Mouse (Mus musculus): ENCODE results near the gene Gopc. TPM values are rescaled to one million over a fixed set of nuclear protein-coding genes. Genes with fewer than 3 reads are reported as not detected.

Gopc gene
- polyA plus RNA-seq, 1 experiment from 2014 or later, result 19.1 TPM

GRCm38 (mm10) chr10:52418931-52419330 lies 37.0 kb upstream of the Gopc start:
- Histone ChIP-seq H3K9me3 (ENCODE audit: control insufficient read depth, low read depth, low read length) (no peaks in the 10 kb centered on the region), H3K27ac (ENCODE audit: low read length) (no peak overlapping the region), H3K4me2 (replicated peaks; ENCODE audit: low read depth, low read length) (peak overlapping the region; percentile 58), H3K4me1 (ENCODE audit: control insufficient read depth, insufficient read depth, low read length) (peaks cover 13% of the 10 kb centered on the region), H3K27me3 (ENCODE audit: control insufficient read depth, insufficient read depth, low read length) (no peaks in the 10 kb centered on the region), H3K36me3 (ENCODE audit: control insufficient read depth, insufficient read depth, low read length) (peaks cover 4% of the 10 kb centered on the region; the same call in 1 of the 2 replicates), H3K4me3 (ENCODE audit: low read depth, low read length) (peak overlapping the region; percentile 99), H3K9ac (replicated peaks; ENCODE audit: low read depth, low read length) (peak overlapping the region; percentile 91)
- 36% methylated on average over 5 of the region's 5 CpGs for WGBS
- no peak for ATAC-seq (ENCODE audit: insufficient number of reproducible peaks, insufficient read depth, low FRiP score, low read depth)

GRCm38 (mm10) chr10:52417998-52418860 lies 36.3 kb upstream of the Gopc start:
- ATAC-seq (ENCODE audit: insufficient number of reproducible peaks, insufficient read depth, low FRiP score, low read depth), result peak; percentile 11; the same call in 1 of the 2 replicates
- peak overlapping the region; percentile 91 for H3K9ac ChIP-seq (replicated peaks; ENCODE audit: low read depth, low read length)
- peak overlapping the region; percentile 93 for H3K27ac ChIP-seq (ENCODE audit: low read length)
- H3K4me3 ChIP-seq (ENCODE audit: low read depth, low read length), result peak overlapping the region; percentile 99
- H3K9me3 ChIP-seq (ENCODE audit: control insufficient read depth, low read depth, low read length), result no peaks in the 10 kb centered on the region
- 1% methylated on average over 39 of the region's 39 CpGs for WGBS
- H3K4me1 ChIP-seq (ENCODE audit: control insufficient read depth, insufficient read depth, low read length), result peaks cover 13% of the 10 kb centered on the region
- no peaks in the 10 kb centered on the region for H3K27me3 ChIP-seq (ENCODE audit: control insufficient read depth, insufficient read depth, low read length)
- H3K4me2 ChIP-seq (replicated peaks; ENCODE audit: low read depth, low read length), result peak overlapping the region; percentile 58
- H3K36me3 ChIP-seq (ENCODE audit: control insufficient read depth, insufficient read depth, low read length), result peaks cover 4% of the 10 kb centered on the region; the same call in 1 of the 2 replicates

GRCm38 (mm10) chr10:52417299-52417997 lies 35.5 kb upstream of the Gopc start, which contains the start of gene Nus1:
Nus1 (plus strand) TSS chr10:52417547.
- H3K9ac ChIP-seq (replicated peaks; ENCODE audit: low read depth, low read length), result peak within 1 kb of the TSS; percentile 91
- H3K27ac ChIP-seq (ENCODE audit: low read length), result peak within 1 kb of the TSS; percentile 93
- WGBS, result under 1% methylated on average over 72 of the region's 79 CpGs
- H3K9me3 ChIP-seq (ENCODE audit: control insufficient read depth, low read depth, low read length), result no peaks in the 10 kb centered on the region
- H3K4me3 ChIP-seq (ENCODE audit: low read depth, low read length), result peak within 1 kb of the TSS; percentile 99
- H3K27me3 ChIP-seq (ENCODE audit: control insufficient read depth, insufficient read depth, low read length), result no peaks in the 10 kb centered on the region
- ATAC-seq (ENCODE audit: insufficient number of reproducible peaks, insufficient read depth, low FRiP score, low read depth), result peak; percentile 98
- H3K36me3 ChIP-seq (ENCODE audit: control insufficient read depth, insufficient read depth, low read length), result peaks cover 4% of the 10 kb centered on the region; the same call in 1 of the 2 replicates
- peak within 1 kb of the TSS; percentile 58 for H3K4me2 ChIP-seq (replicated peaks; ENCODE audit: low read depth, low read length)
- peaks cover 13% of the 10 kb centered on the region for H3K4me1 ChIP-seq (ENCODE audit: control insufficient read depth, insufficient read depth, low read length)

GRCm38 (mm10) chr10:52416458-52416857 lies 34.5 kb upstream of the Gopc start:
- Histone ChIP-seq H3K4me3 (ENCODE audit: low read depth, low read length) (peak overlapping the region; percentile 99), H3K27me3 (ENCODE audit: control insufficient read depth, insufficient read depth, low read length) (no peaks in the 10 kb centered on the region), H3K27ac (ENCODE audit: low read length) (no peak overlapping the region; the same call in 1 of the 2 replicates), H3K9me3 (ENCODE audit: control insufficient read depth, low read depth, low read length) (no peaks in the 10 kb centered on the region), H3K4me2 (replicated peaks; ENCODE audit: low read depth, low read length) (peak overlapping the region; percentile 43), H3K4me1 (ENCODE audit: control insufficient read depth, insufficient read depth, low read length) (peaks cover 13% of the 10 kb centered on the region), H3K36me3 (ENCODE audit: control insufficient read depth, insufficient read depth, low read length) (peaks cover 4% of the 10 kb centered on the region; the same call in 1 of the 2 replicates), H3K9ac (replicated peaks; ENCODE audit: low read depth, low read length) (no peak overlapping the region)
- no peak for ATAC-seq (ENCODE audit: insufficient number of reproducible peaks, insufficient read depth, low FRiP score, low read depth)
- 48% methylated on average over 2 of the region's 2 CpGs for WGBS

- Histone ChIP-seq H3K9ac (replicated peaks; ENCODE audit: low read depth, low read length) (no peak overlapping the region), H3K27ac (ENCODE audit: low read length) (no peak overlapping the region), H3K4me1 (ENCODE audit: control insufficient read depth, insufficient read depth, low read length) (peaks cover 11% of the 10 kb centered on the region), H3K36me3 (ENCODE audit: control insufficient read depth, insufficient read depth, low read length) (no peaks in the 10 kb centered on the region), H3K4me2 (replicated peaks; ENCODE audit: low read depth, low read length) (no peak overlapping the region), H3K27me3 (ENCODE audit: control insufficient read depth, insufficient read depth, low read length) (no peaks in the 10 kb centered on the region), H3K4me3 (ENCODE audit: low read depth, low read length) (no peak overlapping the region), H3K9me3 (ENCODE audit: control insufficient read depth, low read depth, low read length) (no peaks in the 10 kb centered on the region)
- ATAC-seq (ENCODE audit: insufficient number of reproducible peaks, insufficient read depth, low FRiP score, low read depth), result no peak
- 90% methylated on average over 2 of the region's 2 CpGs for WGBS
These were observed 33.1 kb upstream of the Gopc start for GRCm38 (mm10) chr10:52415020-52415419.

GRCm38 (mm10) chr10:52407526-52407925 lies 25.6 kb upstream of the Gopc start:
- Histone ChIP-seq H3K27me3 (ENCODE audit: control insufficient read depth, insufficient read depth, low read length) (no peaks in the 10 kb centered on the region), H3K9me3 (ENCODE audit: control insufficient read depth, low read depth, low read length) (no peaks in the 10 kb centered on the region), H3K4me3 (ENCODE audit: low read depth, low read length) (no peak overlapping the region), H3K4me2 (replicated peaks; ENCODE audit: low read depth, low read length) (no peak overlapping the region), H3K9ac (replicated peaks; ENCODE audit: low read depth, low read length) (no peak overlapping the region), H3K4me1 (ENCODE audit: control insufficient read depth, insufficient read depth, low read length) (no peaks in the 10 kb centered on the region), H3K36me3 (ENCODE audit: control insufficient read depth, insufficient read depth, low read length) (no peaks in the 10 kb centered on the region), H3K27ac (ENCODE audit: low read length) (no peak overlapping the region)
- ATAC-seq (ENCODE audit: insufficient number of reproducible peaks, insufficient read depth, low FRiP score, low read depth), result no peak
- 86% methylated on average over 2 of the region's 2 CpGs for WGBS

- Histone ChIP-seq H3K4me2 (replicated peaks; ENCODE audit: low read depth, low read length) (no peak overlapping the region), H3K9me3 (ENCODE audit: control insufficient read depth, low read depth, low read length) (no peaks in the 10 kb centered on the region), H3K36me3 (ENCODE audit: control insufficient read depth, insufficient read depth, low read length) (no peaks in the 10 kb centered on the region), H3K27me3 (ENCODE audit: control insufficient read depth, insufficient read depth, low read length) (no peaks in the 10 kb centered on the region), H3K4me1 (ENCODE audit: control insufficient read depth, insufficient read depth, low read length) (no peaks in the 10 kb centered on the region), H3K27ac (ENCODE audit: low read length) (no peak overlapping the region), H3K9ac (replicated peaks; ENCODE audit: low read depth, low read length) (no peak overlapping the region), H3K4me3 (ENCODE audit: low read depth, low read length) (no peak overlapping the region)
- ATAC-seq (ENCODE audit: insufficient number of reproducible peaks, insufficient read depth, low FRiP score, low read depth), result no peak
- 87% methylated on average over 13 of the region's 13 CpGs for WGBS
These were observed 23.2 kb upstream of the Gopc start for GRCm38 (mm10) chr10:52405160-52405559.

GRCm38 (mm10) chr10:52399722-52400121 lies 17.8 kb upstream of the Gopc start:
- no peaks in the 10 kb centered on the region for H3K27me3 ChIP-seq (ENCODE audit: control insufficient read depth, insufficient read depth, low read length)
- H3K36me3 ChIP-seq (ENCODE audit: control insufficient read depth, insufficient read depth, low read length), result no peaks in the 10 kb centered on the region
- ATAC-seq (ENCODE audit: insufficient number of reproducible peaks, insufficient read depth, low FRiP score, low read depth), result no peak
- H3K9me3 ChIP-seq (ENCODE audit: control insufficient read depth, low read depth, low read length), result no peaks in the 10 kb centered on the region
- no peak overlapping the region for H3K9ac ChIP-seq (replicated peaks; ENCODE audit: low read depth, low read length)
- no peak overlapping the region for H3K27ac ChIP-seq (ENCODE audit: low read length)
- H3K4me2 ChIP-seq (replicated peaks; ENCODE audit: low read depth, low read length), result no peak overlapping the region
- 60% methylated on average over 3 of the region's 3 CpGs for WGBS
- H3K4me1 ChIP-seq (ENCODE audit: control insufficient read depth, insufficient read depth, low read length), result no peaks in the 10 kb centered on the region
- no peak overlapping the region for H3K4me3 ChIP-seq (ENCODE audit: low read depth, low read length)

Measured in stomach, embryonic 14.5 days (tissue).